Mouse (Mus musculus): ENCODE data around the gene Foxred1.

Gene Foxred1

DNA sequence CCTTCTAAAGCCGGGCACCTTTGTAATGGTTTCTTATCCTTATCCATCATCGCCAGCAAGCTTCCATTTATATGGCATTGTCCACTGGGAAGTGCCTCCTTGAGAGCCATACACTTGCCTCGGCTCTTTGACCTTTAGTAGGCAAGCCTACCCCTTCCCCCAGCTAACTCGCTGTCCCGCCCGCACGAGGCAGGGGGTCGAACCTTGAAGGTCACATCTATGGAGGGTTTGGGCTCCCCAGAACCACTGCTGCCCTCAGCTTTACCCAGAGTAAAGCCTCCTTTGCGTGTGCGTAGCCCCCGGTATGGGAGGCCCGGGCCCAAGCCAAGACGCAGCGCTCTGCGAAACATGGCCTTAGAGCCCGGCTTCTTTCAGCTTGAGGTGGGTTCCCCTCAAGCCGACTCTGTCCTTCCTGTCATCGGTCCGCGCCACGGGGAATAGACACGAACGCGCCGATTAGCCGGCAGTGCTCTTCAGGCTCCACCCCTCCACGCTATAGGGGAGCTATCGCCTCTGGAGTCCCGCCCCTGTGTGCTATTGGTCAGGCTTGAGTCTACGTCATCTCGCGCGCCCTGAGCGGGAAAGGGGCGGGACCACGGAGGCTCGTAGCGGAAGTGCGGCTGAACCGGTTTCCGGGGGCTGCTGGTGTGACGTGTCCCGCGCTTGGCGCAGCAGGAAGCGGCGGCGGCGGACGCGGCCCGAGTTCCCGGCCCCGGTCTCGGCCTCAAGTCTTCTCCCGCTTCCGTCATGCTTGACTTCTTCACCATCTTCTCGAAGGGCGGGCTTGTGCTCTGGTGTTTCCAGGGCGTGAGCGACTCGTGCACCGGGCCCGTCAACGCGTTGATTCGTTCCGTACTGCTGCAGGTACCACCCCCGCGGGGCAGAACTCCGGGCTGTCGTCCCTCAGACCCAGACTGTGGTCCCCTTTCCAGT is at the start of gene Foxred1:
Foxred1 (minus strand) TSS at position 514 of the 933 bp plus-strand sequence.
- peak; percentile 99 for DNase-seq

GRCm38 (mm10) chr9:35257365-35257764 is 46.5 kb upstream of the Foxred1 start:
- no peak for DNase-seq

GRCm38 (mm10) chr9:35249476-35249875 is 38.6 kb upstream of the Foxred1 start:
- DNase-seq = no peak

GRCm38 (mm10) chr9:35247405-35247804 is 36.5 kb upstream of the Foxred1 start:
- no peak for DNase-seq

DNA sequence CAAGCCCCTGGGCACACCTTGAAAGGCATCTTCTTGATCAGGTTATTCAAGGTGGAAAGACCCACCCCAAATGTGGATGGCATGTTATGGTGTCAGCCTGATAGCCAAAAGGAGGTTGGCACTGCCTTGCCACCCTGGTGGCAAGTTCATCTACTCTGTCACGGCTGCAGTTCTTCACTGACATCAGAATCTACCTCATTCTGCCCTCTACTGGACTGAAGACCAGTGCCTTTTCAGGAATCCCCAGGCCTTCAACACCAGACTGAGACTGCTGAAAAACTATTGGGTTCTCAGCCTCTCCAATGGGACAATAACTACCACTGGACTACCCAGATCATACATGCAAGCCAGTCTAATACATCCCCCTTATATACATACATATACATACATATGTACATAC is 28.9 kb upstream of the Foxred1 start:
- DNase-seq = no peak

- no peak for DNase-seq
Observed at GRCm38 (mm10) chr9:35238915-35239571, 28.2 kb upstream of the Foxred1 start.

DNA sequence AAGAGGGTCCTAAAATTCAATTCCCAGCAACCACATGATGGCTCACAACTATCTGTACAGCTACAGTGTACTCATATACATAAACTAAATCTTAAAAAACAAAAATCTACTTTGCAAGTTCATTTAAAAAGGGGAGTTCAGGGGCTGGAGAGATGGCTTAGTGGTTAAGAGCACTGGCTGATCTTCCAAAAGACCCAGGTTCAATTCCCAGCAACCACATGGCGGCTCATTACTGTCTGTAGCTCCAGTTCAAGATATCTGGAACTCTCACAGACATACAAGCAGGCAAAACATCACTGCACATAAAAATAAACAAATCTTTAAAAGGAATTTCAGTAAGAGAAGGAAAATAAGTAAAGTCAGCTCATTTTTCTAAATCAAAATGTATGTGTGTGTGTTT is 27.5 kb upstream of the Foxred1 start:
- no peak for DNase-seq

DNA sequence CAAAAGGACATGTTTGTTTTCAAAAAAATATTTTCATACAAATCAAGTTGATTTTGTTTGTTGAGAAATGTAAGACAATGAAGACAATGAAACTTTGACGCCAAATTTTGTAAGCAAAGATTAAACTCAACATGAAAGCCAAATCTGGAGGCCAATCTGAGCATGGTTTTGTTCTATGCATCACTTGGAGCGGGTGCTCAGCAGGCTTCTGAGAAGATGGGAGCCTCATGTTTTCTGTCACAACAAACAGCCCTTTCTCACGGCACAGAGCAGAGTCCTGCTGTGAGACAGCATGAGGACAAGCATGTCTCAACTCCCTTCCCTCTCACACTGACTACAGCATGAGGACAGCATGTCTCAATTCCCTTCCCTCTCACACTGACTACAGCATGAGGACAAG is 25.1 kb upstream of the Foxred1 start:
- no peak for DNase-seq

GRCm38 (mm10) chr9:35228671-35229070 is 17.8 kb upstream of the Foxred1 start:
- DNase-seq = no peak

- DNase-seq = no peak
Observed at GRCm38 (mm10) chr9:35223466-35223865, 12.6 kb upstream of the Foxred1 start.

DNA sequence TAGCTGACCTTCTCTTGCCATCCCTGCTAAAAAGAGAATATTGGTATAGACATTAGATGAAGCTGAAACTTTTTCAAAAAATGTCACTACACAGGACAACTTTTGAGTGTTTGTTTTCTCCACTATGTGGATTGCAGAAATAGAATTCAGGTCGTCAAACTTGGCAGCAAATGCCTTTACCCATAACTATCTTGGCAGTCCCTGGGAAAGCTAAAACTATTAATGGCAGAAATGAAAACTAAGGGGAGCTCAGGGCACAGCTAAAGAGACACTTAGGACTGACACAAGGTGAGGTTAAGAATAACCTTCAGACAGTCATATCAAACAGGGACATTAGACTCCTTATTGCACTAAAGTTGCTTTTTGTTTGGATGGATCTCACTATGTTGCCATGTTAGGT is 7.1 kb upstream of the Foxred1 start:
- no peak for DNase-seq

- DNase-seq = no peak
Observed at GRCm38 (mm10) chr9:35211573-35212511, 987 bp upstream of the Foxred1 start.

DNA sequence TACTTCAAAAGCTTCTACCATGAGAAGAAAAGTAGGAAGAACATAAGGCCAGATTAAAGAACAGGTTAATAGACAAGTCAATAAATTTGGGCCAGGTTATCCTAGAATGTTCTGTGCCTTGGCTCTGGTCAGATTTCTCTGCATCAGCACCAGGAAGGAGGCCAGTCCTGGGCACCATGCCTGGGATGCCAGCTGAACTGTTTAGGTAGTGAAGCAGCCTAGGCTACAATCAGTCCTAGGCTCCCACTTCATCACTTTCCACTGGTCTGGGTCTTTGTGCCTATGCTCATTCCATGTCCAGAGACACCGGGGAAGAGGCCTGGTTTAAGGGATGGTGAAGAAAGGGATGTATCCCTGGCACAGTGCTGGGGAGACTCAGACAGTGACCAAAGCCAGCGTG is 6.4 kb downstream of the Foxred1 start:
- DNase-seq = no peak

- no peak for DNase-seq
Observed at GRCm38 (mm10) chr9:35203536-35203935, 7.3 kb downstream of the Foxred1 start.

DNA sequence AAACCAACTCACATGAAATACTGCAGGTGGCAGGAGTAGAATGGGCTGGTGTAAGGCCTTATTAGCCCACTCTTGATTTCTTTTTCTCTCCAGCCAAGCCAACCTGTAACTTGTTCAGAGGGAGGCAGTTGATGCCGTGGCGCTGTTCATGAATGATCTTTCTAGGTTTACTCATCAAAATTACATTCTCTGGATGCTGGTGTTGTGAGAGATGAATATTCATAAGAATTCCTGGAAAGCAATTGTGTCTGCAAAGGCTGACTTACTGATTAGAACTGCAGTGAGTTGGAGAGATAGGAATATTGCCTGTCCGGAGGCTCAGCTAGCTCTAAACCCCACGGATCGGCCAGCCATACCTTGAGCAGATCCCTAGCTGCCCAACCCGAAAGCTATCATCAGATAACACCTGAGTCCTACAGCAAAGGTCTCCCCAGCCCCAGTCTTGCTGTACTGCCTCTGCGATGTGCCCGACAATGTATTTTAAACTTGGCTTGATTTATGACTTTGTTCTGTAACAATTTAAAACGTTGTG is 10.3 kb downstream of the Foxred1 start:
- DNase-seq = no peak

GRCm38 (mm10) chr9:35199772-35200471 is 10.9 kb downstream of the Foxred1 start, which contains the start of the genes Srpr and Tirap:
Srpr (plus strand) TSS chr9:35200175.
Tirap (minus strand) TSS chr9:35200291.
- peak; percentile 92 for DNase-seq

- DNase-seq = no peak
Observed at GRCm38 (mm10) chr9:35198945-35199771, 11.7 kb downstream of the Foxred1 start.

DNA sequence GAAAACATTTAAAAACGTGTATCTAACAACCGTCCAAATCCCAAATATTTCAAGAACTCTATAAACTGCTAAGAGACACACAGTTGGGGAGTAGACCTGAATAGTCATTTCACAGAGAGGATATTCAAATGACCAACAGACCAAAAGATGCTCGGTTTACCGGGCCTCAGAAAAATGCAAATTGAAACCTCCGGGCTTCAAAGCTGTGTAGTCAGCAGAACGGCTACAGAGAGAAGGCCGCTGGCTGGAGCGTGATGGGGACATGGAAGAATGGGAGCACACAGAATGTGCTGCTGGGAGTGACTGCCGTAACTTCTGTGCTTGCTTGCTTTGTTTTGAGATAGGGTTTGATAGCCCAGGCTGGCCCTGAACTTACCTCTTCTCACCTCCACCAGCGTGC is 12.5 kb downstream of the Foxred1 start:
- DNase-seq = no peak

DNA sequence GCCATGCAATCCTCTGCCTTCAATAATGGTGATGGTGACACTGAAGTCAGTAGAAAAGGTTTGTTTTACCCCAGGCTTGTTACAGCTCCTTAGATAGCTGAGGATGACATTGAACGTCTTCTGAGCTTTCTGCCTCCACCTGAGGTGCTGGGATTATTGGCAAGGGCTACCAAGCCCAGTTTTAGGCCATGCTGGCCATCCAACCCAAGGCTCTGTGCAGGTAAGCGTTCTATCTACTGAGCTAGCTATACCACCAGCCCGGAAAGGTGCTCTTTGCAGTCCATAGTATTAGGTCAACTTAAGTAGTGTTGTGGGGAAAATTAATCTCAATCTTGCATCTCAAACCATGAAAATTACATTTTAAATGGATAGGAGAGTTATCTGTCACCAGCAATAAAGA is 13.2 kb downstream of the Foxred1 start:
- no peak for DNase-seq

DNA sequence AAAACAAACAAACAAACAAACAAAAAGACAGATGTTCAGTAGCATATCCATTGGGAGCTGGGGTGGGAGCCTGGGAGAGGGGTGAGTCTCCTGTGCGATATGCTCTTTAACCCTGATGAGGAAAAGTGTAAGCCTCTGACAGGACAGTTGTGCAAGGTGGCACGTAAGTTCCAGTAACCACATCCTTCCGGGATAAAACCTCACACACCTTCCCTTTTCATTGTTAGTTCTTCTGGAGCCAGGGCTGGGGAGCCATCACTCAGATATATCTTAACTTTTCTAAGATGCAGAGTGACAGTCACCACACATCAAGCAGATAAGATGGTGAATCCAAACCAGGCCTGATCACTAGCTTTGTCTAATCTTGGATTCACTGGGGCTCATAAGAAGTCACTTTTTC is 16.8 kb downstream of the Foxred1 start:
- no peak for DNase-seq

DNA sequence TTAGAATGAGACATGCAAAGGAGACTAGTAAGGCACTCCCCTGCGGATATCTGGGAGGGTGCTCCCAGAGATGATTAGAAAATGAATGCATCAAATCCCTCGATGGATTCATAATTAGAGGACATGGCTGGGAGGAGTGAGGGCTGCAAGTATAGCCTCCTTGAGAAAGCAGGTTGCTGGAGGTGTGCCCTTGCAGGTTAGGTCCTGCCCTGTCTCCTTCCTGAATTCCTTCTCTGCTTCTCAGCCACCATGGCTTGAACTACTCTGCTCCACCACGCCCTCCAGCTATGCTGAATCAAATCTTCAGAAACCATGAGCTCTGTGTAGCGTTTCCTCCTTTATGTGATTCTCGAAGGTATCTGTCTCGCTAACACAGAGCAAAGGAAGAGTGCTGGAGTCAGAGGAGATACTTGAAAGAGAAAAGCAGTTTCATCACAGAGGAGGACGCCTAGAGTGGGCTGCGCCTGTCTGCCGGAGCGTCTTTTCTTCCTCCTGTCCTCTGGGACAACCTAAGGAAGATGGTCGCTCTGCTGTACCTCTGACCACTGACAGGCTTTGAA is 17.8 kb downstream of the Foxred1 start:
- no peak for DNase-seq
